Mouse (Mus musculus) intestine, embryonic 15.5 days (tissue): ENCODE measurements around the gene Igsf21. TPM values are rescaled to one million over a fixed set of nuclear protein-coding genes. Genes with fewer than 3 reads are reported as not detected.

Experiments used
- ATAC-seq: fragments of 200-750 bp; cut with Nextera tagmentation; 2 replicates; pipeline ENCODE4 v1.8.0; 2017; ENCODE audit warnings: moderate TSS enrichment, moderate library complexity
- H3K27ac ChIP-seq: fragments of 300-500 bp; sonication (generic); 2 replicates; pipeline ENCODE4 v1.5.1; 2015; ENCODE audit warnings: mild to moderate bottlenecking, inconsistent platforms
- H3K27me3 ChIP-seq: fragments of 300-500 bp; sonication (generic); replicated peaks from 2 replicates; pipeline ENCODE4 v1.6.1; 2015; ENCODE audit warnings: inconsistent platforms
- H3K36me3 ChIP-seq: fragments of 300-500 bp; sonication (generic); 2 replicates; pipeline ENCODE4 v1.6.1; 2015; ENCODE audit warnings: inconsistent platforms
- H3K4me1 ChIP-seq: fragments of 300-500 bp; sonication (generic); replicated peaks from 2 replicates; pipeline ENCODE4 v1.6.1; 2015; ENCODE audit warnings: inconsistent platforms
- H3K4me2 ChIP-seq: fragments of 300-500 bp; sonication (generic); replicated peaks from 2 replicates; pipeline ENCODE4 v1.6.1; 2015; ENCODE audit warnings: mild to moderate bottlenecking, inconsistent platforms
- H3K4me3 ChIP-seq: fragments of 300-500 bp; sonication (generic); replicated peaks from 2 replicates; pipeline ENCODE4 v1.5.1; 2015; ENCODE audit warnings: inconsistent platforms
- H3K9ac ChIP-seq: fragments of 300-500 bp; sonication (generic); 2 replicates; pipeline ENCODE4 v1.6.1; 2015; ENCODE audit warnings: inconsistent platforms
- H3K9me3 ChIP-seq: fragments of 300-500 bp; sonication (generic); 2 replicates; pipeline ENCODE4 v1.6.1; 2016; ENCODE audit warnings: inconsistent platforms
- WGBS: fragments of 180-500 bp; shearing (Covaris S2); methylation state at CpG from one replicate; pipeline ENCODE4 v1.1.7; 2015; 5-methylcytosine and 5-hydroxymethylcytosine counted together
- polyA plus RNA-seq: library from polyadenylated mRNA; unstranded; fragments of >200 nt; fragmentation: Nextera tagmentation; extraction: Ambion mirVana; gene quantifications from 2 replicates; pipeline ENCODE4 v1.2.1, GENCODE M21; 2015

The Igsf21 gene
- polyA plus RNA-seq, 1 experiment from 2014 or later: 1.3 TPM

DNA sequence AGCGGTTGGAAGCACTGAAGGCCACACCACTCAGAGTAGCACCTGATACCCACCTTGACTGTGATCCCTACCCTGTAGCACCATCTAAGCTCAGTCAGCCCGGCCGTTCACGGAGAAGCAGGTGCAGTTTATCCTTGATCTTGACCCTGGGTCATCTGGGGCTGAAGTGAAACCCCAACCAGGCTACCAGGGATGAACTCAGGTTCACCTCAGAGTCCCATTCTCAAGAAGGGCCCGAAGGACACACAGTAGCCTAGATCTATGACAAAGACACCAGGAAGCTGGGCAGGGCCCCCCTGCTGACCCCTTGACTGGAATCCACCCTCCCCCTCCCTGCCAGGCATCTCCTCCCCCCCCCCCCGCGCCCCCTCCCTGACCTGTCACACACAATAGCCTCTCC is 18.7 kb downstream of the Igsf21 start:
- H3K36me3 ChIP-seq: no peaks in the 10 kb centered on the region
- H3K27ac ChIP-seq: no peak overlapping the region
- H3K9ac ChIP-seq: no peak overlapping the region
- no peak overlapping the region for H3K4me2 ChIP-seq
- no peak overlapping the region for H3K4me3 ChIP-seq
- no peak for ATAC-seq
- 47% methylated on average over 7 of the region's 7 CpGs for WGBS
- H3K27me3 ChIP-seq: peaks cover 11% of the 10 kb centered on the region; the same call in 1 of the 2 replicates
- no peaks in the 10 kb centered on the region for H3K4me1 ChIP-seq
- H3K9me3 ChIP-seq: no peaks in the 10 kb centered on the region

DNA sequence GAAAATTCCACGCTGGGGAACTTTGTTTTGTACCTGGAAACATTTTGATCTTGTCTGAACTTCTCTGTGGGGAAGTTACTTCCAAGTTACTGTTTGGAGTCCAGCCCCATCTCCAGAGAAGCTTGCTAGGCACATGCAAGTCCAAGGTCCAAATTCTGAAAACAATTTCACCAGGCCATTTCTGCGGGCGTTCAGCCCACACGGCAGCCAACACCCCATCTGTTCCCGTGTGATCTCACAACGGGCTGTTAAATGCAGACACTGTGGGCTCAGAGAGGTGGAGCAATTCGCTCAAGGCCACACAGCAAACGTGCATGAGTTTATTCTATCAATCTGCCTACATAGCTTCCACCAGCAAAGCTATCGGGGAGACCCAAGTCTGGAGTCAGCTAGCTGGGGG is 21.4 kb downstream of the Igsf21 start:
- H3K36me3 ChIP-seq: no peaks in the 10 kb centered on the region
- ATAC-seq: no peak
- H3K27ac ChIP-seq: no peak overlapping the region
- H3K27me3 ChIP-seq: peaks cover 12% of the 10 kb centered on the region; the same call in 1 of the 2 replicates
- no peaks in the 10 kb centered on the region for H3K4me1 ChIP-seq
- H3K9me3 ChIP-seq: no peaks in the 10 kb centered on the region
- H3K9ac ChIP-seq: no peak overlapping the region
- WGBS: 54% methylated on average over 9 of the region's 9 CpGs
- no peak overlapping the region for H3K4me3 ChIP-seq
- H3K4me2 ChIP-seq: no peak overlapping the region

- Histone ChIP-seq H3K27me3 (peaks cover 15% of the 10 kb centered on the region; the same call in 1 of the 2 replicates), H3K4me3 (no peak overlapping the region), H3K9me3 (no peaks in the 10 kb centered on the region), H3K9ac (no peak overlapping the region), H3K4me1 (no peaks in the 10 kb centered on the region), H3K4me2 (no peak overlapping the region), H3K27ac (no peak overlapping the region), H3K36me3 (no peaks in the 10 kb centered on the region)
- ATAC-seq: no peak
- 69% methylated on average over 7 of the region's 7 CpGs for WGBS
Observed at GRCm38 (mm10) chr4:140224451-140224850, 22.1 kb downstream of the Igsf21 start.

DNA sequence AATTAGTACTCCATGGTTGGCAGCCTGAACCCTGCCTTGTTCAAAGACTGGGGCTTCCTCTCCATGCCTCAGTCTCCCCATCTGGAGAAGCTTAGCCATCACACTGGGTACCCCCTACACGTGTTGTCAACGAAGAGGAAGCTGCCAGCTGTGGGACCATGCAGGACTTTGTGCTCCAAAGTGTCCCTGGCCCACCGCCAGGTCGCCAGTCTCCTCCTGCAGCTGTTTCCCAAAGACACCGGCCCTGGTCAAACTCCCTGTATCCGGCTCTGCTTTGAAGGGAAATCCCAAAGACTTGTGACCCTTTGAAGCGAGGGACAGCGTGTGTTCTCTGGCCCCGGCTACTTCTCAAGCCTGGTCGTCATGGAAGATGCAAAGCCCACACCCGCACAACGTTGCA is 23.5 kb downstream of the Igsf21 start:
- Histone ChIP-seq H3K4me1 (no peaks in the 10 kb centered on the region), H3K27me3 (peaks cover 15% of the 10 kb centered on the region; the same call in 1 of the 2 replicates), H3K4me2 (no peak overlapping the region), H3K4me3 (no peak overlapping the region), H3K9ac (no peak overlapping the region), H3K9me3 (no peaks in the 10 kb centered on the region), H3K27ac (no peak overlapping the region), H3K36me3 (no peaks in the 10 kb centered on the region)
- 33% methylated on average over 12 of the region's 12 CpGs for WGBS
- ATAC-seq: no peak

DNA sequence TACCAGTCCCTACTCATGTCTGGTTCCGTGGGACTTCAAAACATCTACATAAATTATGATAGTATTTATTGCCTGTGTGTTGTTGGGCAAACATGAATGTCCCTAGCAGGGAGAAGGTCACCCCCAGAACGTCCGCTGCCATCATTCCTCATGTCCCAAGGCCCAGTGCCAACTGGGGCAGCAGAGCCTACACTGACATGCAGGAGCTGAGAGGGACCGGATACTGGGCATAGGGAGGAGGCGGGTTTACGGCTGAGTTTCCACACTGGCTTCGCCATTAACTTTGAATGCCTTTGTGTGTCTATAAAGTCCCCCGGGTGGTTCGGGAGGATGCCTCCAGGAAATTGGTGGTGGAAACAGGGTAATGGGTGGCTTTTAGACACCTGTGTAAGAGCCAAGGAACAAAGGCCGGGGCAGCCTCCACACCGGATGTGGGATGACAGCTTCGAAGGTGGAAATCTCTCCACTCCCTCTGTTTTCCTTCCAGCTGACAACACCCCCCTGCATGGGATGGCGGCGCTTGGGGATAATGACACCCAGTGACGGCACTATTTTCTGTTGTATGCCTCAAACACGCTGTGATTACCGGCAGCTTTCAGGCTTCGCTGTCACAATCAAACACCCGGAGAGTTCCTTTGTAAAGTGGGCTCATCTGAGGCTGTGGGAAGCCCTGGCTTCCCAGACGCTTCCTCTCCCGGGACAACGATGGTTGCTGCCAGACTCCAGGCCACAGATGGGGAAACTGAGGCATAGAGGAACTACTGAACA is 26.1 kb downstream of the Igsf21 start:
- H3K9ac ChIP-seq: no peak overlapping the region
- no peaks in the 10 kb centered on the region for H3K36me3 ChIP-seq
- H3K4me2 ChIP-seq: no peak overlapping the region
- ATAC-seq: no peak
- no peaks in the 10 kb centered on the region for H3K4me1 ChIP-seq
- H3K27ac ChIP-seq: no peak overlapping the region
- peaks cover 12% of the 10 kb centered on the region; the same call in 1 of the 2 replicates for H3K27me3 ChIP-seq
- WGBS: 61% methylated on average over 22 of the region's 22 CpGs
- no peak overlapping the region for H3K4me3 ChIP-seq
- no peaks in the 10 kb centered on the region for H3K9me3 ChIP-seq

DNA sequence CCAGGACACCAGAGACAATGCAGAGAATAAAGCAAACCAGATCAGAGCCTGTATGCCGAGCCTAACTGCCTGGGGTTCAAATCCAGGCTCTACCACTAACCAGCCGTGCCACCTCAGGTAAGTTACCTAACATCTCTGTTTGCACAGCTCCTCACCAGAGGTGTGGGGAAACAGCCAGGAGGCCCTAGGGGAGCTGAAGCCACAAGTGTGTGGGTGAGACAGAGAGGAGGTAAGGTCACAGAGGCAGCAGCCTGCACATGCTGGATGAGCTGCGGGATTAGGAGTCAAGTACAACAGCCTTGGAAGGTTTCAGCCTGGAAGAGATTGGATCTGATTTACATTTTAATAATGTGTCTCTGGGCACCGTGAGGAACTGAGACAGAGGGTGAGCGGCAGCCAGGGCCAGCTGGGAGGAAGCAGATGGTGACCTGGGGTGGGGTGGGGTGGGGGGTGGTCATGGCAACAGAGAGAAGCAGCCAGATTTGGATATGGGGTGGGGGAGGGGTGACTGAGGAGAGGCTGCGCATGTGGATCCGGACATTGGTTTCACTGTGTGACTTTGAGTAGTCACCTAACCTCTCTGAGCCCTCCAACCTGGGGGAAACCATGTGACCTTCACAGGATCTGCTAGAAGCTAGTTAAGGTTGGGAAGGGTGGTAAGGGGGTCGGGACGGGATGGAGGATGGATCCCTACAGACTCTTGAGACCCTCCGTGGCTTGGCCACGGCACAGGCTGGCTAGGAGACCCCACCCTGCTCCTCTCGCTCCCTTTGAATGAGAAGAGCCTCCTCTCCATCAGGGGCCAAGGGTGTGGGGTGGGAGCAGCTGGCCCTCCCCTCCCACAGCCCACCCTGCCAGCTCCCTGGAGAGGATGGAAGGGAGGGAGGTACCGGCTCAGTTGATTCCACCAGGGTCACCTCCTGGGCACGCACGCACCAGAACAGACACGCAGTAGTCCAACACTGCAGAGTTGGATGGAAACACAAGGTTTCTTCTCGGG is 27.4 kb downstream of the Igsf21 start:
- 58% methylated on average over 17 of the region's 17 CpGs for WGBS
- Histone ChIP-seq H3K27ac (no peak overlapping the region), H3K4me3 (no peak overlapping the region), H3K27me3 (peaks cover 12% of the 10 kb centered on the region; the same call in 1 of the 2 replicates), H3K36me3 (no peaks in the 10 kb centered on the region), H3K4me2 (no peak overlapping the region), H3K9ac (no peak overlapping the region), H3K4me1 (0 out of 2 replicates have a peak, but pooled peaks cover 5% of the 10 kb centered on the region), H3K9me3 (no peaks in the 10 kb centered on the region)
- no peak for ATAC-seq

DNA sequence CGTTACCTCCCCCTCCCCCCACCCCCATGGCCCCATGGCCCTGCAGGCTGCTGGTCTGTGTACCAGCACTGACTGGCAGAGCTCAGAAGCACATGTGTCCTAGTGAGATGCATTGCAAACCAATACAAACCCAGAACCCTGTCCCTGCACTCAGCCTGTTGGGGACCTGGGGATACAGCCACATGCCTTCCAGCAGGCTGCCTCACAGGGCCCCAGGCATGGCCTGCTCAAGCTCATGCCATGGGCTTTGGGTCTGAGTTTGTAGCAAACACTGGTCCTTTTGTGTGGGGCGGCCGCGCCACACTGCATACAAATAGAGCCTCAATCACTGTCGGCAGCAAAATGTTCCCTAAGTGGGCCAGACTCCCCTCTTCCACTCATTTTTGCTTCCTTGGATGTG is 28.2 kb downstream of the Igsf21 start:
- no peak overlapping the region for H3K4me3 ChIP-seq
- no peak; the same call in 1 of the 2 replicates for ATAC-seq
- no peaks in the 10 kb centered on the region for H3K9me3 ChIP-seq
- WGBS: 63% methylated on average over 5 of the region's 5 CpGs
- H3K4me2 ChIP-seq: no peak overlapping the region
- H3K27ac ChIP-seq: no peak overlapping the region
- H3K4me1 ChIP-seq: 0 out of 2 replicates have a peak, but pooled peaks cover 7% of the 10 kb centered on the region
- peaks cover 11% of the 10 kb centered on the region; the same call in 1 of the 2 replicates for H3K27me3 ChIP-seq
- no peaks in the 10 kb centered on the region for H3K36me3 ChIP-seq
- H3K9ac ChIP-seq: no peak overlapping the region

- ATAC-seq: no peak
- 81% methylated on average over 8 of the region's 8 CpGs for WGBS
Observed at GRCm38 (mm10) chr4:140217934-140218333, 28.6 kb downstream of the Igsf21 start.

GRCm38 (mm10) chr4:140216096-140216495 is 30.5 kb downstream of the Igsf21 start:
- Histone ChIP-seq H3K9ac (no peak overlapping the region), H3K4me1 (0 out of 2 replicates have a peak, but pooled peaks cover 7% of the 10 kb centered on the region), H3K27me3 (0 out of 2 replicates have a peak, but pooled peaks cover 5% of the 10 kb centered on the region), H3K4me2 (no peak overlapping the region), H3K36me3 (no peaks in the 10 kb centered on the region), H3K4me3 (no peak overlapping the region), H3K9me3 (no peaks in the 10 kb centered on the region), H3K27ac (no peak overlapping the region)
- ATAC-seq: no peak
- 84% methylated on average over 8 of the region's 8 CpGs for WGBS

More at GRCm38 (mm10) chr4:140217934-140218333, 28.6 kb downstream of the Igsf21 start:
- H3K27ac ChIP-seq: no peak overlapping the region
- H3K9me3 ChIP-seq: no peaks in the 10 kb centered on the region
- 0 out of 2 replicates have a peak, but pooled peaks cover 7% of the 10 kb centered on the region for H3K4me1 ChIP-seq
- H3K27me3 ChIP-seq: peaks cover 8% of the 10 kb centered on the region; the same call in 1 of the 2 replicates
- no peaks in the 10 kb centered on the region for H3K36me3 ChIP-seq
- H3K4me3 ChIP-seq: no peak overlapping the region
- H3K4me2 ChIP-seq: no peak overlapping the region
- no peak overlapping the region for H3K9ac ChIP-seq

DNA sequence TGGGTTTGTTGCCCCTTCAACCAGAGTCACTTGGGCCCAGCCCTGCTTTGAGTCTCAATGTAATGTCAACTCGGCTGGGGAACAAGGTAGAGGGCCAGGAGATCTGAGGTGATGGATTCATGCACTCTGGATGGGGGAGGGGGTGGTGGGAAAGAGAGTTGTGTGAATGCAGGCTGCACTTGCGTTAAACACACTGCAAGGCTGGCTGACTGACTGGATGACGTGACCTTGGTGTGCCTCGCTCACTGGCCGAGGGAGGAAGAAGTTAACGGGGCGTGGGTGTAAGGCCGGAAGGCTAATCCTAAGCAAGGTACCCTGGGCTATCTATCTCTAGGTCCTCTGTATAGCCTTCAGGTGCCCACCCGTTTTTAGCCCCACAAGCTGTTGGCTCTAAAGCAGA is 31.4 kb downstream of the Igsf21 start:
- no peak for ATAC-seq
- WGBS: 60% methylated on average over 9 of the region's 9 CpGs

GRCm38 (mm10) chr4:140214406-140214805 is 32.2 kb downstream of the Igsf21 start:
- no peak for ATAC-seq
- peaks cover 5% of the 10 kb centered on the region; the same call in 1 of the 2 replicates for H3K27me3 ChIP-seq
- H3K4me3 ChIP-seq: no peak overlapping the region
- H3K9ac ChIP-seq: no peak overlapping the region
- 24% methylated on average over 14 of the region's 14 CpGs for WGBS
- H3K27ac ChIP-seq: no peak overlapping the region
- no peaks in the 10 kb centered on the region for H3K36me3 ChIP-seq
- H3K4me2 ChIP-seq: no peak overlapping the region
- 0 out of 2 replicates have a peak, but pooled peaks cover 7% of the 10 kb centered on the region for H3K4me1 ChIP-seq
- no peaks in the 10 kb centered on the region for H3K9me3 ChIP-seq

More for the DNA sequence above, 31.4 kb downstream of the Igsf21 start:
- H3K27me3 ChIP-seq: 0 out of 2 replicates have a peak, but pooled peaks cover 5% of the 10 kb centered on the region
- H3K4me2 ChIP-seq: no peak overlapping the region
- 0 out of 2 replicates have a peak, but pooled peaks cover 7% of the 10 kb centered on the region for H3K4me1 ChIP-seq
- H3K36me3 ChIP-seq: no peaks in the 10 kb centered on the region
- H3K9me3 ChIP-seq: no peaks in the 10 kb centered on the region
- no peak overlapping the region for H3K4me3 ChIP-seq
- no peak overlapping the region for H3K27ac ChIP-seq
- no peak overlapping the region for H3K9ac ChIP-seq
